Mouse (Mus musculus): ENCODE measurements around the gene Zkscan16. TPM values are rescaled to one million over a fixed set of nuclear protein-coding genes. Genes with fewer than 3 reads are reported as not detected.

Gene Zkscan16
- polyA plus RNA-seq, 1 experiment from 2014 or later = not detected

DNA sequence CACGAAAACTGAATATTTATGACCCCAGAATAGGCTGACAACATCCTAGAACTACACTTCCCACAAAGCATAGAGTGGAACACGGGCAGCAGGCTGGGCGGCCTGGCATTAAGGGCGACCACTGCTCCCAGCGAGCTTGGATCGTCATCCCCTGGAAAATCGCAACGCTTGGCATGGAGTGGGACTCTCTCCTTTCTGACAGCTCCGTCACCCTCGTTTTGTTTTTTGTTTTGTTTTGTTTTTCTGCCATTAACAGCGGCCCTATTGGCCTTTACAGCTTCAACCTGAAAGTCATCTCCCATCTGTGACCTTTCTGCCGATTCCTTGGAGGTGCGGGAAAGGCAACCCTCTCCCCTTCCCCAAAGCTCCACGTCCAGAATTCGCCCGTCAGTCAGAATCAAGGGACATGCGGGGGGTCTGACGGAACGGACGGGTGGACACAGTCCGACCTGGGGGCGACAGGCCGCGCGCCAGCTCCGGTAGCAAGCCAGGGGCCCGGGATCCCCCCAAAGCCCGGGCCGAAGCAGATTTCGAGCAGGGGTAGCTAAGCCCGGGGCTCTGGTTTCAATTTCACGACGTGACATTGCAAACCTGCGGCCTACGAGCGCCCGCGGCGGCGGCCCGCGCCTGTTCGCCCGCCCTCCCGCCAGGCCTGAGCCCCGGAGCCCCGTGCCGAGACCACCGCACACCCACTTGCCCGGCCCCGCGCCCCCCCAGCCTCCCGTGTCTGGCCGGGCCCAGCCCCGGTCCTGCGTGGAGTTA, 32.2 kb upstream of the Zkscan16 start:
- Histone ChIP-seq H3K4me2 (replicated peaks; ENCODE audit: low read depth, low read length) (peak overlapping the region; percentile 82), H3K4me3 (ENCODE audit: low read depth, low read length) (peak overlapping the region; percentile 92), H3K9me3 (ENCODE audit: low read length) (no peaks in the 10 kb centered on the region), H3K4me1 (ENCODE audit: insufficient read depth, low read depth, low read length) (peaks cover 4% of the 10 kb centered on the region; the same call in 1 of the 2 replicates), H3K9ac (replicated peaks; ENCODE audit: low read depth) (peak overlapping the region; percentile 95), H3K27me3 (replicated peaks; ENCODE audit: insufficient read depth, low read length) (no peaks in the 10 kb centered on the region), H3K27ac (ENCODE audit: low read length) (peak overlapping the region; percentile 97), H3K36me3 (ENCODE audit: insufficient read depth, low read length) (no peaks in the 10 kb centered on the region)
- peak; percentile 66 for DNase-seq (ENCODE audit: low spot score)
- WGBS = under 1% methylated on average over 53 of the region's 56 CpGs
- ATAC-seq = peak; percentile 63
- TF ChIP-seq EP300 (IDR thresholded peaks at IDR 0.05) = no peak
- no peak for TF ChIP-seq CTCF (IDR thresholded peaks at IDR 0.05)

DNA sequence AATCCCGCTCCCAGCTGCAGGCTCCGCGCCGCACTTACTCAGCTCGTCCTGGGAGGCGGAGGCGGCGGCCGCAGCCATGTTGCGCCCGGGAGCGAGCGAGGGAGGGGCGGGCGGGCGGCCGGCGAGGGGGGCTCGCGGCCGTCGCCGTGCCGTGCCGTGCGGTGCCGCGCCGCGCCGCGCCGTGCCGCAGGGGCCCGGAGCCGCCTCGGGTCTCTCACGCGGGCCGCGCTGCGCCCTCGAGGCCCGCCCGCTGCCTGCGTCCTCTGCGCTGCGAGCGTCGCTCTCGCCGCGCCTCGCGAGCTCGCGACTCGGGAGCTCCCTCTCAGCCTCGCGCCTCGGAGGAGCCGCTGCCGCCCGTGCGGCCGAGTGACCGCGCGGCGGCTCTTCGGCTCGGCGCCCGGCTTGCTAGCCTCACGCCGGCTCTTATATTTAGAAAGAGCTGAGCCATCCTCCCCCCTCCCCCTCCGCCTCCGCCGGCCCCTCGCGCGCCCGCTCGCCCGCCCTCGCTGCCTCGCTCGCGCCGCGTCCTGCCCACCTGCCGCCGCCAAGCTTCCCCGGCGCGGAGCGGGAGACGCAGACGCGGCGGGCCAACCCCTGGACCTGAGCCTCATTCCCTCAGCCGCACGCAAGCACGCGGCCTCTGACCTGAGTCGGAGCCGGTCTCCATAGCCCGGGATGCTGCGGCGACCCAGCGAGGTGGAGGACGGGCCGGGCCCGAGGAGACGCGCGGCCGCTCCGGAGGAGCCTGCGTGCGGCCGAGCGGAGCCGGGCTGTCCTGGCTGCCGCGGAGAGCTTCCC, 31.4 kb upstream of the Zkscan16 start:
- Histone ChIP-seq H3K36me3 (ENCODE audit: insufficient read depth, low read length) (no peaks in the 10 kb centered on the region), H3K4me2 (replicated peaks; ENCODE audit: low read depth, low read length) (peak overlapping the region; percentile 82), H3K27me3 (replicated peaks; ENCODE audit: insufficient read depth, low read length) (no peaks in the 10 kb centered on the region), H3K27ac (ENCODE audit: low read length) (peak overlapping the region; percentile 97), H3K4me1 (ENCODE audit: insufficient read depth, low read depth, low read length) (peaks cover 4% of the 10 kb centered on the region; the same call in 1 of the 2 replicates), H3K4me3 (ENCODE audit: low read depth, low read length) (peak overlapping the region; percentile 92), H3K9me3 (ENCODE audit: low read length) (no peaks in the 10 kb centered on the region), H3K9ac (replicated peaks; ENCODE audit: low read depth) (peak overlapping the region; percentile 95)
- DNase-seq (ENCODE audit: low spot score) (peak; percentile 77), ATAC-seq (peak; percentile 77)
- TF ChIP-seq EP300 (IDR thresholded peaks at IDR 0.05) (no peak), CTCF (IDR thresholded peaks at IDR 0.05) (no peak)
- 3% methylated on average over 78 of the region's 126 CpGs for WGBS

DNA sequence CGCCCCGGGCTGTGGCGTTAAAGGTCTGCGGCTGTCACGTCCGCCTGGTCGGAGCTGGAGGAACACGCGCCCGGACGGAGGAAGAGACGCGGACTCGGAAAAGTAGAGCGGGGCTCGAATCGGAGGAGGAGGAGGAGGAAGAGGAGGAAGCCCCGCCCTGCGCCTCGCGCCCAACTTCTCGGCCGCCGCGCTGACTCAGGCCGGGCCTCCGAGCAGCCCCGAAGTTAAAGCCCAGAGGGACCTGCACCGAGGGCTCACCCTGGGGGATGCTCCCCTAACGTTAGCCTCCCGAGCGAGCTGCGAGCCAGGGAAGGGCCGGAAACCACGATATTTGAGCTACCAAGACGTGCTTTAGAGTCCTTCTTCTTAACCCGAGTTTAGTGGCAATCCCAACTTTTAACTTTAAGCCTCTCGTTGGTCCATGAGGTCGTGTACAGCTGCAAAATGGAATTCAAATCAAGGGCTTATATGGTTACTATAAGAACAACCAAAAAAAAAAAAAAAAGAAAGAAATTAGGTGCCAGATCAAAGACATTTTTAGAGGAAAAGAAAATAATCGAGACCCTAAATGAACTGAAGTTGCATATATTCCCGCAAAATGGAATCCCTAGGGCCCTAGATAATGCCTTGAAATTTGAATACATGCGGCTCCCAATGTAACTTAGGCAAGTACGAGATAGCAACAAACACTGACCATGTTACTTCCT, 30.6 kb upstream of the Zkscan16 start, which contains the start of gene Ecpas:
TSS of gene Ecpas (minus strand) at position 121 of the 707 bp plus-strand sequence.
- no peak for TF ChIP-seq EP300 (IDR thresholded peaks at IDR 0.05)
- no peak for TF ChIP-seq CTCF (IDR thresholded peaks at IDR 0.05)
- H3K27me3 ChIP-seq (replicated peaks; ENCODE audit: insufficient read depth, low read length) = no peaks in the 10 kb centered on the region
- WGBS = 4% methylated on average over 43 of the region's 43 CpGs
- H3K4me3 ChIP-seq (ENCODE audit: low read depth, low read length) = peak within 1 kb of the TSS; percentile 92
- peak within 1 kb of the TSS; percentile 95 for H3K9ac ChIP-seq (replicated peaks; ENCODE audit: low read depth)
- H3K27ac ChIP-seq (ENCODE audit: low read length) = peak within 1 kb of the TSS; percentile 97
- peaks cover 4% of the 10 kb centered on the region; the same call in 1 of the 2 replicates for H3K4me1 ChIP-seq (ENCODE audit: insufficient read depth, low read depth, low read length)
- ATAC-seq = peak; percentile 64
- H3K9me3 ChIP-seq (ENCODE audit: low read length) = no peaks in the 10 kb centered on the region
- H3K36me3 ChIP-seq (ENCODE audit: insufficient read depth, low read length) = no peaks in the 10 kb centered on the region
- peak within 1 kb of the TSS; percentile 82 for H3K4me2 ChIP-seq (replicated peaks; ENCODE audit: low read depth, low read length)
- DNase-seq (ENCODE audit: low spot score) = peak; percentile 83

DNA sequence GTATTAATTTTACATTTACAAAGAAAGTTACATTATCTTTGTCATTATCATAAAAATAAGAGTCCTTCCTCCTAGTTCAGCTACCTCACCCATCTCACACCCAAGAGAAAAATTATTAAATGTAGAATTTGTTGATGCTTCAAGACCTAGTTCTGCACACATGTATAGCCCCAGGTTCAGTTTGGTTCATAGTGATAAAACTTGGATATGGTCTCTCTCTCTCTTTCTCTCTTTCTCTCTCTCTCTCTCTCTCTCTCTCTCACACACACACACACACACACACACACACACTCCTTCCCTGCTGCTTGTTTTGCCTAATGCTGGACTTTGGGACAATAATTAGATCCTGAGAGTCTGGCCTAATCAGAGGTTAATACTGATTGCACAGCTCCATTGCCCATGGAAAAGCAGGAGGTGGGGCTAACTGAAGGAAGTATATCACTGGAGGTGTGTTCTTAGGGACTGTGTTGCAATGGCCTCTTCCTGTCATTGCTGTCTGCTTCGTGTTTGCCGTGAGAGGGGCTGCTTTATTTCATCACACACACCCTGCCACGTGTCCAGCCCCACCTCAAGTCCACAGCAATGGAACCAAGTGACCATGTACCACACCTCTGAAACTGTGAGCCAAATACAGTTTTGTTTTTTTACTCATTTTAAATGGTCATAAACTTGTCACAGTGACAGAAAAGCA, 29.9 kb upstream of the Zkscan16 start:
- no peaks in the 10 kb centered on the region for H3K27me3 ChIP-seq (replicated peaks; ENCODE audit: insufficient read depth, low read length)
- no peak overlapping the region for H3K27ac ChIP-seq (ENCODE audit: low read length)
- no peak for TF ChIP-seq EP300 (IDR thresholded peaks at IDR 0.05)
- H3K36me3 ChIP-seq (ENCODE audit: insufficient read depth, low read length) = no peaks in the 10 kb centered on the region
- ATAC-seq = no peak
- H3K4me1 ChIP-seq (ENCODE audit: insufficient read depth, low read depth, low read length) = peaks cover 4% of the 10 kb centered on the region; the same call in 1 of the 2 replicates
- no peaks in the 10 kb centered on the region for H3K9me3 ChIP-seq (ENCODE audit: low read length)
- DNase-seq (ENCODE audit: low spot score) = peak; percentile 64
- WGBS = 28% methylated on average over 3 of the region's 3 CpGs
- no peak overlapping the region for H3K4me3 ChIP-seq (ENCODE audit: low read depth, low read length)
- H3K4me2 ChIP-seq (replicated peaks; ENCODE audit: low read depth, low read length) = no peak overlapping the region
- H3K9ac ChIP-seq (replicated peaks; ENCODE audit: low read depth) = no peak overlapping the region

DNA sequence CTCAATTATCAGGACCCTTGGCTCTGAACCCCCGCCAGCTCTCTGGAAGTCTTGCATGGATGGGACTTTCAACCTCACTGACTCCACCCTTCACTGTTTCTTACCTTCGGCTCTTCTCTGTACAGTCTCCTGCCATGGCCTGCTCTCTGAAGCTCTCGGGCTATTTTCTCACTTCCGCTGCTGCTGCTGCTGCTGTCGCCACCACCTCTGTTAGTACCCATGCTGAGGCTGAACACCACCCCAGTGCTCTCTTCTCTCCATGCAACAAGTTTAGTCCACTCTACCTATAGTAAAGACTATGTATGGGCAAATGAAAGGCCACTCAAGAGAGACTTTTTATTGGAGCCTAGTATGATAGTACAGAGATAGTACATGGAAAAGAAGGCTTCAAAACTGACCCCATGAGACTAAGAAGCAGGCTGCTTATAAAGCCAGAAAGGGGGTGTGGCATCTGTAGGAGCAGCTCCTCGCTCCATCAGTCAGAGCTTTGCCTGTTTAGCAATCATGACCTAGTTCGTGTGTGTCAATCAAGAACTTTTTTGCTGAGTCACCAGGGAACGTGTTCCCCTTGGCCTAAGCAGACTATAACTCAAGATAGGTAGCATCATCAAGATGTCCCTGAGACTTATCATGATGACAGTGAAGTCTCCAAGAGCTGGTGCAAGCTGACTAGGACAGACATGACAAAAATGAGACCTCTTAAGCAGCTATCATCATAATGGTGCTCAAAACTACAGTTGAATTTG, 28.2 kb upstream of the Zkscan16 start:
- Histone ChIP-seq H3K27me3 (replicated peaks; ENCODE audit: insufficient read depth, low read length) (no peaks in the 10 kb centered on the region), H3K4me2 (replicated peaks; ENCODE audit: low read depth, low read length) (no peak overlapping the region), H3K27ac (ENCODE audit: low read length) (no peak overlapping the region), H3K36me3 (ENCODE audit: insufficient read depth, low read length) (no peaks in the 10 kb centered on the region), H3K9me3 (ENCODE audit: low read length) (no peaks in the 10 kb centered on the region), H3K4me3 (ENCODE audit: low read depth, low read length) (no peak overlapping the region), H3K9ac (replicated peaks; ENCODE audit: low read depth) (no peak overlapping the region), H3K4me1 (ENCODE audit: insufficient read depth, low read depth, low read length) (peaks cover 4% of the 10 kb centered on the region; the same call in 1 of the 2 replicates)
- no peak for DNase-seq (ENCODE audit: low spot score)
- TF ChIP-seq EP300 (IDR thresholded peaks at IDR 0.05) (no peak), CTCF (IDR thresholded peaks at IDR 0.05) (no peak)
- no peak for ATAC-seq
- WGBS = 73% methylated on average over 8 of the region's 8 CpGs
